Mouse (Mus musculus): ENCODE results near the gene Vipr2.

The Vipr2 gene

GRCm38 (mm10) chr12:116159223-116159622 lies 81.7 kb downstream of the Vipr2 start:
- no peak for DNase-seq

GRCm38 (mm10) chr12:116159695-116160094 lies 82.2 kb downstream of the Vipr2 start:
- no peak for DNase-seq

- DNase-seq = no peak
Observed at GRCm38 (mm10) chr12:116165368-116165767, 87.8 kb downstream of the Vipr2 start.

DNA sequence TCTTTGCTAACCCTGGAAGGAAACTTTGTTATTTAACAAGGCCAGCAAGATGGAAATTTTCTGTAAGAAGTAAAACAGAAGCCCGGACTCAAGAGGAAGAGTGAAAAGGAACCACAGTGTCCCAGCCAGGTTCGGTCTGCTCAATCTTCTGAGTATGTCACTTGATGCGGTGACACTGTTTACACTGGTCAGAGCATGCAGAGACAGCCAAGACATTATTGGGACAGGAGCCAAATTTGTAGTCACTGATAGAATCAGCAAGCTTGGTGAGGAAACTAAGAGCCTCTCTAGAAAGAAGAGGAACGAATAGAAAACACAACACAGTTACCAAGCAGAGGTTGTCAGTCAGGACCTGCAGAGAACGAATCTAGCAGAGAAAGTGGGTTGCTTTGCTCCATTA lies 92.1 kb downstream of the Vipr2 start:
- peak in 1 of 2 experiments; percentile 36 for DNase-seq

DNA sequence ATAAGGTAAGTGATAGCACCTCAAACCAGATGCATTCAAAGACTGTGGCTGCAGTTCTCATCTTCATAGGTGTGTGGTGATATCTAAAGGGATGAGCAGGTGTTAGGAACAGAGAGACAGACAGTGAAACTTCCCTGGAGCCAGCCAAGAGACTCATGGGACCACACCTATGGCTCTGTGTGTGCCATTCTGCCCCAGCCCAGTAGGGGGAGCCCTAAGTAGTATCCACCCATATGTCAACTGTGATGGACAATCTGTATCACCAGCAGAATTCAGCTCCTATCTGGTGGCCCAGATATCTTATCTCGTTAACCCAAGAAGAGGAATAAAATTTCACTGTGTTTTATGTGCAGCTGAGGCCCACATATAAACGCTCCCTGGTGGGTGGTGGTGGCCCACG lies 99.4 kb downstream of the Vipr2 start:
- DNase-seq = no peak

- no peak for DNase-seq
Observed at GRCm38 (mm10) chr12:116181436-116182050, 104.0 kb downstream of the Vipr2 start.

DNA sequence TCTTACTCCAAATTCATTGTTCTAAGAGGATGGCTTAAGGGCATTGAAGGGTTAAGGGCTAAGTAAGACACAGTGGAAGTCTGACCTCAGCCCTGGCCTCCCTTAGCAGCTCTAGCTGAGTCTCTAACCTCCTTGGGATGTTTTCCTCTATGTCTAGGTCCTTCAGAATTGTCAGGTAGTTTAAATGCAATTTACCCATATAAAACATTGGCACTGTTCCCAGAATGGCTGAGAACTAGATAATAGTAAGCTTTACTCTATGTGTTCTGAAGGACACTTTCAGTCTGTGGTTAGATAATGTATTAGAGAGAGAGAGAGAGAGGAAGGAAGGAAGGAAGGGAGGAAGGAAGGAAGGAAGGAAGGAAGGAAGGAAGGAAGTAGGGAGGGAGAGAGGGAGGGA lies 104.8 kb downstream of the Vipr2 start:
- no peak for DNase-seq

DNA sequence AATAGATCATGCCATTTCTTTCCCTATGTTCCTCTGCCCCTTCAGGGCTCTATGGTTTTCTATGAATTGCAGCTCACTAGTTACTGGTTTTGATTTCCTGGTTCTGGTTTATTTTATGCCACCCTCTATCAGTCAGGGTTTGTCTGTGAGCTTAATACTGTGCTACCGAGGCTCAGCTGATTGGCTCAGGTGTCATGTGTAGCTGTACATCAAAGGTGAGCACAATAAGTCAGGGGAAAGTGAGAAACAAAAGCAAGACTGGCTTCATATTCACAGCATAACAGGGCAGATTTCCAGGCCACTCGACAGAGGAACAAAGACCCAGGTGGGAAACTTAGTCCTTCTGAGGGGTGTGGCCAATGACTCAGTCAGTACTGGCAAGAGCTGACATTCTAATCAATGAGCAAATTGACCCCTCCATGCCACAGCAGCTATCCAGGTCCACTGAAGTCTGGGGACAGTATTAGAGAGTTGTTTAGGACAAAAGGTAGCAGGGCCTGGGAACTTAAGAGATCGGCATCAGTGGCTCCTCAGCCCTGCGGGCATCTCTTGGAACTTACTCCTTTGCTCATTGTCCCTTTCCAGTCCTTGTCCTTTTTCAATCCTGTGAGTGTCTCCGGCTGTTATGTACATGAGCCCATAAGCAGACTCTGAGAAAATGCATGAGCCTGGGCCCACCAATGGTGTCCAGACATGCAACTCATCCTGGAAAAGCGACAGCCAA lies 105.8 kb downstream of the Vipr2 start:
- no peak for DNase-seq

- no peak for DNase-seq
Observed at GRCm38 (mm10) chr12:116193952-116194351, 116.4 kb downstream of the Vipr2 start.

GRCm38 (mm10) chr12:116194641-116195040 lies 117.1 kb downstream of the Vipr2 start:
- DNase-seq = peak in 1 of 2 experiments; percentile 32

All from cerebellum, postnatal 14 days (tissue).